In genomic region chr5:151248084-151248483, GRCm38 (mm10) we compare ENCODE assay signal across 17 mouse cellular contexts. TPM values are rescaled to one million over a fixed set of nuclear protein-coding genes. Genes with fewer than 3 reads are reported as not detected.
DNase-seq lines count a peak whose midpoint lies in the region; ATAC-seq and TF ChIP-seq lines count a peak whose summit lies in the region.
"Had no signal": no experiment of that assay in that cellular context is flagged by ENCODE, and none has a peak within 500 bp of the region (broad histone marks: within the 10 kb centered on the region; RNA-seq: fewer than 3 reads in every experiment).

No protein-coding gene starts in this region.

- H3K4me2 ChIP-seq in hindbrain, embryonic 16.5 days (ENCODE audit: low read length) = no peak overlapping the region
- H3K4me2 ChIP-seq in midbrain, embryonic 16.5 days (ENCODE audit: low read length) = no peak overlapping the region
- H3K4me2 ChIP-seq in midbrain, embryonic 15.5 days = no peak overlapping the region
- H3K4me2 ChIP-seq in intestine, postnatal 0 days (replicated peaks; ENCODE audit: low read depth) = no peak overlapping the region
- H3K4me2 ChIP-seq: embryonic facial prominence, embryonic 12.5 days; forebrain, embryonic 12.5 days; limb, embryonic 13.5 days had no signal

- H3K27ac ChIP-seq in hindbrain, embryonic 10.5 days = peak overlapping the region; percentile 64
- H3K27ac ChIP-seq in hindbrain, embryonic 16.5 days (ENCODE audit: low read depth, low read length) = no peak overlapping the region
- peak overlapping the region; percentile 43; the same call in 1 of the 2 replicates for H3K27ac ChIP-seq in midbrain, embryonic 16.5 days (ENCODE audit: low read length)
- no peak overlapping the region for H3K27ac ChIP-seq in midbrain, embryonic 15.5 days
- peak overlapping the region; percentile 61; the same call in 1 of the 2 replicates for H3K27ac ChIP-seq in intestine, postnatal 0 days (ENCODE audit: low read depth, low read length)
- H3K27ac ChIP-seq: embryonic facial prominence, embryonic 12.5 days; forebrain, embryonic 12.5 days; limb, embryonic 13.5 days; macrophage had no signal

- no peaks in the 10 kb centered on the region for H3K9me3 ChIP-seq in hindbrain, embryonic 10.5 days
- no peaks in the 10 kb centered on the region for H3K9me3 ChIP-seq in hindbrain, embryonic 16.5 days (ENCODE audit: control insufficient read depth, low read length)
- no peaks in the 10 kb centered on the region for H3K9me3 ChIP-seq in midbrain, embryonic 16.5 days (replicated peaks; ENCODE audit: control insufficient read depth, low read length, poor library complexity, severe bottlenecking)
- no peaks in the 10 kb centered on the region for H3K9me3 ChIP-seq in midbrain, embryonic 15.5 days
- no peaks in the 10 kb centered on the region for H3K9me3 ChIP-seq in intestine, postnatal 0 days (ENCODE audit: control insufficient read depth)
- H3K9me3 ChIP-seq: embryonic facial prominence, embryonic 12.5 days; forebrain, embryonic 12.5 days; limb, embryonic 13.5 days had no signal

- no peaks in the 10 kb centered on the region for H3K36me3 ChIP-seq in hindbrain, embryonic 10.5 days
- H3K36me3 ChIP-seq in hindbrain, embryonic 16.5 days (ENCODE audit: control insufficient read depth, insufficient read depth, low read length) = no peaks in the 10 kb centered on the region
- no peaks in the 10 kb centered on the region for H3K36me3 ChIP-seq in midbrain, embryonic 16.5 days (ENCODE audit: control insufficient read depth, insufficient read depth, low read length)
- no peaks in the 10 kb centered on the region for H3K36me3 ChIP-seq in midbrain, embryonic 15.5 days (replicated peaks)
- no peaks in the 10 kb centered on the region for H3K36me3 ChIP-seq in intestine, postnatal 0 days (ENCODE audit: control insufficient read depth, insufficient read depth)
- H3K36me3 ChIP-seq: embryonic facial prominence, embryonic 12.5 days; forebrain, embryonic 12.5 days; limb, embryonic 13.5 days had no signal

- WGBS in hindbrain, embryonic 10.5 days = 84% methylated on average over 2 of the region's 2 CpGs
- 69% methylated on average over 2 of the region's 2 CpGs for WGBS in hindbrain, embryonic 16.5 days
- WGBS in midbrain, embryonic 16.5 days = 79% methylated on average over 2 of the region's 2 CpGs
- WGBS in midbrain, embryonic 15.5 days = 69% methylated on average over 2 of the region's 2 CpGs
- WGBS in intestine, postnatal 0 days = 66% methylated on average over 2 of the region's 2 CpGs

- H3K4me3 ChIP-seq in hindbrain, embryonic 10.5 days = no peak overlapping the region
- no peak overlapping the region for H3K4me3 ChIP-seq in hindbrain, embryonic 16.5 days (ENCODE audit: low read length)
- no peak overlapping the region for H3K4me3 ChIP-seq in midbrain, embryonic 16.5 days (ENCODE audit: low read depth, low read length)
- no peak overlapping the region for H3K4me3 ChIP-seq in midbrain, embryonic 15.5 days
- no peak overlapping the region for H3K4me3 ChIP-seq in intestine, postnatal 0 days (ENCODE audit: low read depth, low read length)
- H3K4me3 ChIP-seq: embryonic facial prominence, embryonic 12.5 days; forebrain, embryonic 12.5 days; limb, embryonic 13.5 days had no signal

- H3K9ac ChIP-seq in hindbrain, embryonic 16.5 days (ENCODE audit: low read depth, low read length) = no peak overlapping the region
- H3K9ac ChIP-seq in midbrain, embryonic 16.5 days (ENCODE audit: low read depth, low read length) = no peak overlapping the region
- H3K9ac ChIP-seq in midbrain, embryonic 15.5 days = no peak overlapping the region
- H3K9ac ChIP-seq in intestine, postnatal 0 days (ENCODE audit: low read depth, low read length) = no peak overlapping the region
- H3K9ac ChIP-seq: embryonic facial prominence, embryonic 12.5 days; forebrain, embryonic 12.5 days; limb, embryonic 13.5 days had no signal

- no peaks in the 10 kb centered on the region for H3K27me3 ChIP-seq in hindbrain, embryonic 10.5 days (ENCODE audit: insufficient read depth, poor library complexity, severe bottlenecking)
- no peaks in the 10 kb centered on the region for H3K27me3 ChIP-seq in hindbrain, embryonic 16.5 days (replicated peaks; ENCODE audit: control insufficient read depth, insufficient read depth, low read length)
- H3K27me3 ChIP-seq in midbrain, embryonic 16.5 days (ENCODE audit: control insufficient read depth, insufficient read depth, low read depth, low read length) = no peaks in the 10 kb centered on the region
- no peaks in the 10 kb centered on the region for H3K27me3 ChIP-seq in midbrain, embryonic 15.5 days (replicated peaks)
- no peaks in the 10 kb centered on the region for H3K27me3 ChIP-seq in intestine, postnatal 0 days (replicated peaks; ENCODE audit: control insufficient read depth, insufficient read depth, low read length)
- H3K27me3 ChIP-seq: CH12.LX; embryonic facial prominence, embryonic 12.5 days; forebrain, embryonic 12.5 days; limb, embryonic 13.5 days; Patski had no signal

- peaks cover 10% of the 10 kb centered on the region; the same call in 1 of the 2 replicates for H3K4me1 ChIP-seq in hindbrain, embryonic 10.5 days (replicated peaks)
- H3K4me1 ChIP-seq in hindbrain, embryonic 16.5 days (ENCODE audit: control insufficient read depth, insufficient read depth, low read depth, low read length) = no peaks in the 10 kb centered on the region
- H3K4me1 ChIP-seq in midbrain, embryonic 16.5 days (ENCODE audit: control insufficient read depth, insufficient read depth, low read length) = no peaks in the 10 kb centered on the region
- no peaks in the 10 kb centered on the region for H3K4me1 ChIP-seq in midbrain, embryonic 15.5 days
- no peaks in the 10 kb centered on the region; the same call in 1 of the 2 replicates for H3K4me1 ChIP-seq in intestine, postnatal 0 days (replicated peaks; ENCODE audit: control insufficient read depth, insufficient read depth, low read length)
- H3K4me1 ChIP-seq: forebrain, embryonic 12.5 days had no signal

- no peak for ATAC-seq in hindbrain, embryonic 16.5 days
- no peak for ATAC-seq in midbrain, embryonic 16.5 days
- no peak for ATAC-seq in midbrain, embryonic 15.5 days (replicated peaks)
- no peak for ATAC-seq in intestine, postnatal 0 days
- ATAC-seq: Patski had no signal

- no peak for TF ChIP-seq CTCF in intestine, postnatal 0 days (IDR thresholded peaks at IDR 0.05; ENCODE audit: low read depth)

- DNase-seq in hindbrain, embryonic 10.5 days (ENCODE audit: low spot score) = no peak
- no peak for DNase-seq in adrenal gland, adult 8-10 months
- DNase-seq in gastrocnemius, postnatal 25 days = no peak
- DNase-seq: cerebellum, adult 9-11 months; kidney, adult 8-10 months; right cerebral cortex, postnatal 14 days had no signal

RNA-seq across cellular contexts. Expression of gene Stard13, which starts 14.4 kb away (rescaled TPM):
- polyA plus RNA-seq in hindbrain, embryonic 10.5 days (2016; fragmentation: Nextera tagmentation; extraction: Ambion mirVana) = 3.4 and 5.0 TPM in 2 replicates
- 5.9 and 6.1 TPM in 2 replicates for polyA plus RNA-seq in hindbrain, embryonic 16.5 days (2015; fragmentation: Nextera tagmentation; extraction: Ambion mirVana)
- polyA plus RNA-seq in midbrain, embryonic 16.5 days (2015; fragmentation: Nextera tagmentation; extraction: Ambion mirVana) = 3.6 and 5.2 TPM in 2 replicates
- polyA plus RNA-seq in midbrain, embryonic 15.5 days (2015; fragmentation: Nextera tagmentation; extraction: Ambion mirVana) = 3.5 and 4.0 TPM in 2 replicates
- polyA plus RNA-seq in intestine, postnatal 0 days (2015; fragmentation: Nextera tagmentation; extraction: Ambion mirVana) = 3.7 and 5.1 TPM in 2 replicates
- 10 to 100 TPM; 12.5 to 17.0 (median 14.7) TPM for total RNA-seq in adrenal gland, adult 8-10 months (2022)
- total RNA-seq in gastrocnemius, postnatal 25 days (2021) = 1 to 10 TPM; 6.4 to 7.6 TPM
- total RNA-seq: monocyte, adult 5-6 weeks had no signal

Comparison
In these comparisons a context has a peak if more than half of its experiments do, and no peak if none do; other contexts are left out.
1. H3K27ac ChIP-seq: peak in hindbrain, embryonic 10.5 days (single experiment), midbrain, embryonic 16.5 days (single experiment) and intestine, postnatal 0 days (single experiment); none in hindbrain, embryonic 16.5 days (single experiment) and midbrain, embryonic 15.5 days (single experiment).